Mouse (Mus musculus) adipocyte (in vitro differentiated cells): ENCODE data around the gene Olfr206.
"Not testable (repeated sequence)": the region's sequence is repeated elsewhere in the genome, so short reads cannot be mapped to it uniquely, and the experiment has no call there.

Experiments used
- DNase-seq: peaks from one replicate; pipeline ENCODE4 v3.0.0-alpha.2; 2016; ENCODE audit warnings: low spot score

The Olfr206 gene

GRCm38 (mm10) chr16:59349146-59349545 is at the start of gene Olfr206:
TSS of gene Olfr206 (minus strand) at chr16:59349246.
- DNase-seq, result no peak

- DNase-seq, result peak; percentile 7
Measured at GRCm38 (mm10) chr16:59393300-59393699, 44.3 kb upstream of the Olfr206 start.

DNA sequence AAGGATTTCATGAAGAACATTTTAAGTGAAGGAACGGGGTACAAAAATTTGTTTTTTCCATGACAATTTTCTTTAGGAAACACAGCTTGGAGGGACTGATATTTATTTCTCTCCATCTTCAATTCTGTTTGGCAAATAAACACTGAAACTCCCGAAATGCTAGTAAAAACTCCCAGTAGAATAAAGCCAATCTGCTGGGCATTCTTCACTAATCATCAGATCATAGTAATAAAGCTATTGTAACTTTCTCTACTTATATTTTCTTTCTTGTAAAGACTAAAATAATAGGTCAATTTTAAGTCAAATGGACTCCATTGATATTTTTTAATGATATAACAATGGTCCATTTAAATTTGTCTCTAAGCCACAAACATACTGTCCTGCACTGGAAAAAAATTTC is 14.8 kb upstream of the Olfr206 start, which contains the start of gene Olfr209:
Gene Olfr209, minus strand, starts transcription at position 101 of the 400 bp plus-strand sequence.
- DNase-seq, result no peak

- DNase-seq, result no peak
Measured at GRCm38 (mm10) chr16:59331038-59331437, 18.0 kb downstream of the Olfr206 start, which contains the start of gene Olfr205. TSS of gene Olfr205 (minus strand) at chr16:59331138.

DNA sequence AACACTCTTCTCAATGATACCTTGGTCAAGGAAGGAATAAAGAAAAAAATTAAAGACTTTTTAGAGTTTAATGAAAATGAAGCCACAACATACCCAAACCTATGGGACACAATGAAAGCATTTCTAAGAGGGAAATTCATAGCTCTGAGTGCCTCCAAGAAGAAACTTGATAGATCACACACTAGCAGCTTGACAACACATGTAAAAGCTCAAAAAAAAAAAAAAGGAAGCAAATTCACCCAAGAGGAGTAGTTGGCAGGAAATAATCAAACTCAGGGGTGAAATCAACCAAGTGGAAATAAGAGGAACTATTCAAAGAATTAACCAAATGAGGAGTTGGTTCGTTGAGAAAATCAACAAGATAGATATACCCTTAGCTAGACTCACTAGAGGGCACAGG is 25.8 kb downstream of the Olfr206 start:
- DNase-seq, result not testable (repeated sequence)

GRCm38 (mm10) chr16:59318148-59318547 is 30.9 kb downstream of the Olfr206 start, which contains the start of gene Olfr204:
TSS of gene Olfr204 (minus strand) at chr16:59318248.
- no peak for DNase-seq

- no peak for DNase-seq
Measured at GRCm38 (mm10) chr16:59298581-59298980, 50.5 kb downstream of the Olfr206 start, which contains the start of gene Olfr203. TSS of gene Olfr203 (plus strand) at chr16:59298881.
